Mouse (Mus musculus) cortical plate, adult 2 months (tissue): ENCODE measurements at regions not wholly inside any gene's neighbourhood (a gene's known extent, or its start where the extent isn't known, plus 50 kb on each side); places are given as distances from the start of the nearest gene placed in this dataset.

Source experiments
- CTCF ChIP-seq: fragments of 200-500 bp; IDR thresholded peaks from 2 replicates; pipeline ENCODE4 v1.5.1; 2011; ENCODE audit warnings: mild to moderate bottlenecking, control low read depth, low read length; ENCODE audit not compliant: insufficient read depth; ENCODE audit errors: extremely low read depth
- POLR2A ChIP-seq: fragments of 200-500 bp; IDR thresholded peaks from 2 replicates; pipeline ENCODE4 v1.6.1; 2011; ENCODE audit warnings: mild to moderate bottlenecking, low read length, control low read depth; ENCODE audit not compliant: insufficient read depth; ENCODE audit errors: extremely low read depth

- TF ChIP-seq POLR2A (no peak), CTCF (no peak)
Observed at GRCm38 (mm10) chr3:144013481-144014125, 191.4 kb downstream of the Lmo4 start.
